Mouse (Mus musculus): ENCODE results near the gene Ak4. TPM values are rescaled to one million over a fixed set of nuclear protein-coding genes. Genes with fewer than 3 reads are reported as not detected.
A peak's percentile ranks its signal among the peaks of the same experiment; 100 is the strongest.

The Ak4 gene
- polyA plus RNA-seq, 1 experiment from 2014 or later: 14.9 TPM

DNA sequence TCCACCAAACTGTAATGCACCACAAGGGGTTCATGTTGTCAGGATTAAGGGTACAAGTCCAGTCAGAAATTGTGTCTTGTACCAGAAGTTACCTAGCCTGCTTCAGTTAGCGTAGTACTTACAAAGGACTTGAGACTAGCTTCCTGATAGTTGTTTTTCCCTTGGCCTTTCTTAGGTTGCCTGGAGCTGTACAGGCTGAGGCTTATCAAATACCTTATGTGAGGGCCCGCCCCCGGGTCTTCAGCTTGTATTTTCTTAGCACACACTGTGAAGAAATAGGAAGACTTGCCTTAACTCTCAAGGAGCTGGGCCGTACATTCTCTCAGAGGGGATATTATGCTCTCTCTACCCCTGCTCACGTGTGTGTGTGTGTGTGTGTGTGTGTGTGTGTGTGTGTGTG lies 4.5 kb downstream of the Ak4 start:
- 55% methylated on average over 5 of the region's 5 CpGs for WGBS (ENCODE audit: insufficient replicate concordance)
- H3K27me3 ChIP-seq: peaks cover 32% of the 10 kb centered on the region
- no peak overlapping the region for H3K9ac ChIP-seq
- H3K9me3 ChIP-seq (replicated peaks): no peaks in the 10 kb centered on the region
- H3K4me3 ChIP-seq (replicated peaks): no peak overlapping the region
- H3K4me1 ChIP-seq (replicated peaks): 0 out of 2 replicates have a peak, but pooled peaks cover 13% of the 10 kb centered on the region
- H3K36me3 ChIP-seq (replicated peaks): no peaks in the 10 kb centered on the region
- no peak overlapping the region for H3K27ac ChIP-seq (replicated peaks)
- no peak for ATAC-seq (ENCODE audit: insufficient read depth)
- H3K4me2 ChIP-seq: no peak overlapping the region

DNA sequence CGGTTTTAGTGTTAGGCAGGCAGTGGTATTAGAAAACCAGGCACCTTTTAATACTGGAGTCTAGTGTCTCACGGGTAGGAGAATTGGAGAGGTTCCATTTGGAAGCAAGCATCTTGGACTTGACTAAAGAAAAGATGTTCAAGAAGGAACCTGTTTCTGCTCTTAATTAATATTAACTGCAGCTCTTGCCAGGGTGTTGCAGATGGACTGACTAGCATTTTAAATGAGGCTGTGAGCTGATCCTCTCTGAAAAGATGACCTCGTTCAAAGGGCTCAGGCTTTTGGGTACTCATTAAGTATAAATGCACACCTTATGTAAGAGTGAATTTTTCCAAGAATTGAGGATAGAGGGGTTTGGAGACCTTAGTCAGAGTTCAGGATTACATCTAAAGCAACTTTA lies 5.4 kb downstream of the Ak4 start:
- Histone ChIP-seq H3K36me3 (replicated peaks) (no peaks in the 10 kb centered on the region), H3K9me3 (replicated peaks) (no peaks in the 10 kb centered on the region), H3K4me3 (replicated peaks) (no peak overlapping the region), H3K27ac (replicated peaks) (no peak overlapping the region), H3K9ac (no peak overlapping the region), H3K4me1 (replicated peaks) (peaks cover 16% of the 10 kb centered on the region; the same call in 1 of the 2 replicates), H3K27me3 (peaks cover 23% of the 10 kb centered on the region), H3K4me2 (no peak overlapping the region)
- no peak for ATAC-seq (ENCODE audit: insufficient read depth)
- WGBS (ENCODE audit: insufficient replicate concordance): 62% methylated on average over 3 of the region's 3 CpGs

DNA sequence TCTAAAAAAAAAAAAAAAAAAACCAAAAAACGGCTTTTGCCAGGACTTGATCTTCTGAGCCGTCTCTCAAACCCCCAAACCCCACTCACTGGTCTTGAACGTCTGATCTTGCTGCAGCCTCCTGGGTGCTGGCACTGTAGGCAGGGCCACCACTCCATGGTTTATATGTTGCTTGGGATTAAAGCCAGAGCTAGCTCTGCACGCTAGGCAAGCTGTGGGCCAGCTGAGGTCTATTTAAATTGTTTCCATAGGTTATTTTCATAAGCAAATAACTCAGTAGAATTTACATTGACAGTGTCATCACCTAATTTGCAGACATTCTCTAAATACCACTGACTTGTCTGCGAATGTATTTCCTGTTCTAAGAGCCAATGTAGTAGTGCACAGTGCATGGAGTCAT lies 6.0 kb downstream of the Ak4 start:
- Histone ChIP-seq H3K27ac (replicated peaks) (no peak overlapping the region), H3K36me3 (replicated peaks) (no peaks in the 10 kb centered on the region), H3K4me1 (replicated peaks) (peaks cover 16% of the 10 kb centered on the region; the same call in 1 of the 2 replicates), H3K27me3 (peaks cover 17% of the 10 kb centered on the region), H3K4me2 (no peak overlapping the region), H3K9ac (no peak overlapping the region), H3K9me3 (replicated peaks) (no peaks in the 10 kb centered on the region), H3K4me3 (replicated peaks) (no peak overlapping the region)
- 57% methylated on average over 5 of the region's 5 CpGs for WGBS (ENCODE audit: insufficient replicate concordance)
- ATAC-seq (ENCODE audit: insufficient read depth): no peak

DNA sequence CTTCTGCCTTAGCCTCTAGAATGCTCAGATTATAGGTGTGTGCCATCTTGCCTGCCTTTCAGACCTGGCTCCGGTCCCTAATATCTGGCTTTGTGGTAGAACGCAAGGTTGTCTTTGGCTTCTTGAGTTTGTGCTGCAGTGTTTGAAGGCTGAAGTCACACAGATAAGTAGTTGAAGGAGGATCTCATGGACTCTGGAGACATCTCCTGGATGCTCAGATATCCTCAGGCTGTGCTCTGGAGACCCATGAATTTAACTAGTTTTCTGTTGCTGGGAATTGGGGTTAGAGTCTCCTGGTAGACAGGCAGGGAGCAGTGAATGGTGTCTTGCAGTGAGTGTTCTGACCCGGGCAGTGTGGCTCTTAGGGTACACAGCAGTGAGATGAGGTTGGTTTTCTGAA lies 6.6 kb downstream of the Ak4 start:
- H3K4me3 ChIP-seq (replicated peaks): no peak overlapping the region
- H3K9me3 ChIP-seq (replicated peaks): no peaks in the 10 kb centered on the region
- no peaks in the 10 kb centered on the region for H3K36me3 ChIP-seq (replicated peaks)
- H3K4me1 ChIP-seq (replicated peaks): peaks cover 13% of the 10 kb centered on the region
- no peak for ATAC-seq (ENCODE audit: insufficient read depth)
- no peak overlapping the region for H3K27ac ChIP-seq (replicated peaks)
- H3K27me3 ChIP-seq: peaks cover 11% of the 10 kb centered on the region
- no peak overlapping the region for H3K4me2 ChIP-seq
- no peak overlapping the region for H3K9ac ChIP-seq
- 76% methylated on average over 3 of the region's 3 CpGs for WGBS (ENCODE audit: insufficient replicate concordance)

DNA sequence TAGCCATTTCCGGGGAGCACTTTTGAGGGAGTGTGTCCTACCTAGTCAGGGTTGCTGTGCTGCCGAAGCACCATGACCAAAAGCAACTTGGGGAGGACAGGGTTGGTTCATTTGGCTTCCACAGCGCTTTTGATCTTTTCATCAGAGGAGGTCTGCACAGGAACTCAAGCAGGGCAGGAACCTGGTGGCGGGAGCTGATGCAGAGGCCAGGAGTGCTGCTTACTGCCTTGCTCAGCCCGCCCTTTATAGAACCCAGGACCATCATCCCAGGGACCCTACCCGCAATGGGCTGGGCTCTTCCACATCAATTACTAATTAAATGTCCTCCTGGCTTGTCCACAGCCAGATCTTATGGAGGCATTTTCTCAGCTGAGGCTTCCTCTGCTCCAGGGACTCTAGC lies 7.5 kb downstream of the Ak4 start:
- Histone ChIP-seq H3K27ac (replicated peaks) (no peak overlapping the region), H3K4me3 (replicated peaks) (no peak overlapping the region), H3K4me2 (no peak overlapping the region), H3K9me3 (replicated peaks) (no peaks in the 10 kb centered on the region), H3K27me3 (peaks cover 3% of the 10 kb centered on the region; the same call in 1 of the 2 replicates), H3K4me1 (replicated peaks) (peaks cover 13% of the 10 kb centered on the region), H3K36me3 (replicated peaks) (no peaks in the 10 kb centered on the region), H3K9ac (no peak overlapping the region)
- no peak for ATAC-seq (ENCODE audit: insufficient read depth)
- 69% methylated on average over 6 of the region's 6 CpGs for WGBS (ENCODE audit: insufficient replicate concordance)

DNA sequence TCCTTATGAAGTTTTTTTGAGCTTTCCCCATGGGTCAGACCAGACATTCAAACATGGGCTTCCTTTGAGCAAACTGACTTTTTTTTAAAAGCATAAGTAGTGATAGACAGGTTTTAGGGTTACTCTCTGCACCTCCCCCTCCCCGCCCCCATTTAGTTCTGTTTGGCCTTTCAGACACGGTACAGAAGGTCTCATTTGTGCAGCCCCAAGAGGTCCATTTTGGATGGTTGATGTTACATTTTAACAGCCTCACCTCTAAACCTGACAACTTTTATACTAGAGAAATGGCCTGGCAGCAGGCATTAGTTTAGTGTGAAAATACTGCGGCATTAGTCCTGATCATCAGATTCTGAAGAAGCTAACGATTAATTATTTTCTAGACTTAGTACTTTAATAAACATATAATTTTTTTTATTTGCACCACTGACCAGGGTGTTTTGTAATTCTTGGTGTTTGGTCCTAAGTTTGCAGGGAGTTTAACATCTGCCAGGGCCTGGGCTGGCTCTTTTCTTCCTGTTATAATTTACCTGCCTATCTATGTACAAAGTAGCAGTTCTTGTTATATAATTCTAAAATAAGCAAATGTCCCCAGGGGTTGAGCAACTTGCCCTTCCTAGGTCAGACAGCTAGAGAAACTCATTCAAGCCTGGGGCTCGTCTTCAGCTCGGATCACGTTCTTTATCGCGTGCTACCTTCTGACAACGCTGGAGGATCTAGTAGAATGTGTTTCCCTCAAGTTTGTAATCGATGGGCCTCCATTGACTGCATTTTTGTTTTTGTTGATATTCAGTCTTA lies 9.0 kb downstream of the Ak4 start:
- Histone ChIP-seq H3K9me3 (replicated peaks) (no peaks in the 10 kb centered on the region), H3K4me3 (replicated peaks) (no peak overlapping the region), H3K36me3 (replicated peaks) (no peaks in the 10 kb centered on the region), H3K9ac (no peak overlapping the region), H3K4me2 (no peak overlapping the region), H3K27me3 (no peaks in the 10 kb centered on the region), H3K4me1 (replicated peaks) (peaks cover 12% of the 10 kb centered on the region), H3K27ac (replicated peaks) (peak overlapping the region; percentile 4; the same call in 1 of the 2 replicates)
- ATAC-seq (ENCODE audit: insufficient read depth): peak; percentile 40; the same call in 1 of the 2 replicates
- WGBS (ENCODE audit: insufficient replicate concordance): 70% methylated on average over 11 of the region's 11 CpGs

DNA sequence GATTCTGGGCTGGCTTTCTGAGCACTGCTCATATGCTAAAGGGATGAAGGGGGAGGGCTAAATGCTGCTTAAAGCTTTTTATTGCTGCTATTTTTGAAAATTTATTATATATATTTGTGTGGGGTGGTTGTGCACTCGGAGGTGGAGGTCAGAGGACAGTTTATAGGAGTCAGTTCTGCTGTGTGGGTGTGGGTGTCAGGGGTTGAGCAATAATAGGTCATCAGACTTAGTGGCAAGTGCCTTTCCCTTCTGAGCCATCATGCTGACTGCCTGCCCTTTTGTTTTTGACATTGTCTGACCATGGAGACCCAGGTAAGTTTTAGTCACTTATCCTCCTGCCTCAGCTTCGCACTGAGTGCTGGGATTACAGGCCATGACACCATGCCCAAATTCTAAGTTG lies 10.0 kb downstream of the Ak4 start:
- Histone ChIP-seq H3K9me3 (replicated peaks) (no peaks in the 10 kb centered on the region), H3K4me1 (replicated peaks) (peaks cover 8% of the 10 kb centered on the region), H3K36me3 (replicated peaks) (no peaks in the 10 kb centered on the region), H3K4me3 (replicated peaks) (no peak overlapping the region), H3K4me2 (no peak overlapping the region), H3K27me3 (no peaks in the 10 kb centered on the region), H3K27ac (replicated peaks) (peak overlapping the region; percentile 4; the same call in 1 of the 2 replicates), H3K9ac (no peak overlapping the region)
- ATAC-seq (ENCODE audit: insufficient read depth): no peak
- 53% methylated on average over 2 of the region's 2 CpGs for WGBS (ENCODE audit: insufficient replicate concordance)

DNA sequence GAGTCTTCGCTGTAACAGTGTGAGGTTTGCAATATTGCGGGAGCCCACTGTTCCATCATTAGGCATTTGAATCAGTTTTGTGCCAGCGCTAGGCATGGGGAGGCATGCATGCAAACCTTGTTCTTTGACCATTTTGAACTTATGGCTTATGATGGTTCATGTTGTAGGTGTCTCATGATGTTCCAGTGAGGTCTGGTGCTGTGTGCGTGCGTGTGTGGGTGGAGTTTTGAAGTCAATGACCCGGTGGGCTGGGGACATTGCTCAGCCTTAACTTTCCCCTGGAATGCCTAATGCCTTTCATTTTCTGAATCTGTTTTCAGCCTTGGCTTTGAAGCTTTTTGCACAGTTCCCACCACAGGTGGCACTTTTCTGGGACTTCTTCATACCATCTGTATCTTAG lies 10.9 kb downstream of the Ak4 start:
- Histone ChIP-seq H3K9me3 (replicated peaks) (no peaks in the 10 kb centered on the region), H3K4me3 (replicated peaks) (no peak overlapping the region), H3K9ac (no peak overlapping the region), H3K27ac (replicated peaks) (no peak overlapping the region), H3K4me2 (no peak overlapping the region), H3K4me1 (replicated peaks) (peaks cover 7% of the 10 kb centered on the region), H3K36me3 (replicated peaks) (no peaks in the 10 kb centered on the region), H3K27me3 (no peaks in the 10 kb centered on the region)
- 75% methylated on average over 6 of the region's 6 CpGs for WGBS (ENCODE audit: insufficient replicate concordance)
- ATAC-seq (ENCODE audit: insufficient read depth): no peak

DNA sequence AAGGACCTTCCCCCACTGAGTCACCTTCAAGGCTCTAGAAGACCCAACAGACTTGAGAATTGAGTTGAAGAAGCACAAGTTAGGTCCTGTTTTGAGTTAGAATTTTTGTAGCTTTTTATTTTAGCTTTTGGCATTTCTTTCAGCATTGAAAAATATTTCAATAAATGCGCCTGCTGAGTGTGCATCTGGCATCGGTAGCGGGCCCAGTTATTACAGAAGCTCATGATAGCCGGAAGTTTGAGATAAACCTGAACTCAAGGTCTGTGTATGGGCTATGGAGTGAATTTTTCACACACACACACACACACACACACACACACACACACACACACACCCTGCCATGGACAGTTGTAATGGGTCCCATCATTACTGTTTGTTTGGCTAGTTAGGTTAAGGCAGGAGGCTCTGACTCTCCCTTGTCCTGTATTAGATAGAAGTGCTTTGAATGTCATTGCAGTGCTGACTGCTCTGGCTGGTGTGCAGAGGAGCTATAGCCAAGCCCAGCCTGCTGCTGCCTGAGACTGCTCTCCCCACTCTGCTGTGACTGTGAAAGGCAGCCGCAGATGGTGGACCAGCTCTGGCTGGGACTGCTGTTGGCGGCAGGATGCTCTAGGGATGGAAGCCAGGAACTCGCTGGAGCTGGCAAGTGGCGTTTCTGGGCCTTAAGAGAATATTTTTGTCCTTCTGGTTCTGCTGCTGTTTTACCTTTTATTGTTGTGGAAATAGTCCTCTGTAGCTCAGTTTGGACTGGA lies 17.9 kb downstream of the Ak4 start:
- H3K27me3 ChIP-seq: no peaks in the 10 kb centered on the region
- no peak overlapping the region for H3K9ac ChIP-seq
- WGBS (ENCODE audit: insufficient replicate concordance): 72% methylated on average over 8 of the region's 8 CpGs
- H3K27ac ChIP-seq (replicated peaks): no peak overlapping the region
- ATAC-seq (ENCODE audit: insufficient read depth): no peak
- no peaks in the 10 kb centered on the region for H3K4me1 ChIP-seq (replicated peaks)
- H3K9me3 ChIP-seq (replicated peaks): no peaks in the 10 kb centered on the region
- H3K4me3 ChIP-seq (replicated peaks): no peak overlapping the region
- no peaks in the 10 kb centered on the region for H3K36me3 ChIP-seq (replicated peaks)
- no peak overlapping the region for H3K4me2 ChIP-seq

DNA sequence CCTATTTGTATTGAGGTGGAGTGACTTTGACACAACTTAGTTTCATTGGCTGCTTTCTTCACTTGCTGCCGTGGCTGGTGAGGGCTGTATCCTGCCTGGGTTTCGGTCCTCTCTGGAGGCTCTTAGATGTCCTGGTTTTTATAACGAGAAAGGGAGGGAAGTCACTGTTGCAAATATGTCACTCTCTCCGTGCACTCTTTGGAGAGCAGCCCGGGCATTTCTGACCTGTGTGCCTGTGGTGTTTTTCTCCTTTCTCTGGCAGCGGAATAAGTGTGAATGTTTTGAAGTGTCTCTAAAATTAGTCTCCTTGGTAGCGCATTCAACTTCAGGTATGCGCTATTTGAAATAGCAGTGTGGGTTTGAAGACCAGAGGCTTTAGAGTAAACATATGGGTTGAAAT lies 19.2 kb downstream of the Ak4 start:
- Histone ChIP-seq H3K4me2 (no peak overlapping the region), H3K9me3 (replicated peaks) (no peaks in the 10 kb centered on the region), H3K9ac (no peak overlapping the region), H3K4me3 (replicated peaks) (no peak overlapping the region), H3K27ac (replicated peaks) (no peak overlapping the region), H3K4me1 (replicated peaks) (no peaks in the 10 kb centered on the region), H3K27me3 (no peaks in the 10 kb centered on the region), H3K36me3 (replicated peaks) (no peaks in the 10 kb centered on the region)
- ATAC-seq (ENCODE audit: insufficient read depth): no peak
- 69% methylated on average over 8 of the region's 8 CpGs for WGBS (ENCODE audit: insufficient replicate concordance)

DNA sequence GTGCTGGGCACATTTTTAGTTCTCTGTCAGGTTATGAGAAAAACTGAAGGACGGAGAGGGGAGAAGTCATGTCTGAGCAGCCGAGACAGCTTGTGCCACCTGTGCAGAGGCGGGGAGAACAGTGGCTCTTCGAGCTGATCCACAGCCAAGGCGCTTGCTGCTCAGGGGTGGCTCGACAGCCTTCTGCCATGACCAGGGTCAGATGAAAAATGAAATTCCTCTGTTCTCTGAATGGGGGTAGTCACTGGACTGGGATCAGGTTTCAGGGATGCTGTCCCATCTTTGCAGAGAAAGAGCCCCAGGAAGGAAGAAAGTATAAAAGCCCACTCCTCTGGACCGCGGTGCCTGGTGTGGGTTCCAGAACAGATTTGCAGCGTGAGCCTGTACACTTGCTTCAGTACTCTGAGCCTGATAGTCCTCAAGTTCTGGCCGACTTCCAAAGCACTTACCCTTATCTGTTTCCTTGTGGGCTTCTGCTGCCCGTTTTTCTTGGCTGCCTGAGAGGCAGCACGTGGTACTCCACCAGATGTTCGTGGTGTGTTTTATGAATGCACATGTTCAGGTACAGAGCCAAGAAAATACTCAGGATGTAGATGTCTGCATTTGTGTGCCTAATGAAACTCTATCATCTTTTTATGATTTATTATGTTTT lies 20.8 kb downstream of the Ak4 start:
- no peak; the same call in 1 of the 2 replicates for ATAC-seq (ENCODE audit: insufficient read depth)
- H3K4me2 ChIP-seq: no peak overlapping the region

More for the DNA sequence above, 20.8 kb downstream of the Ak4 start:
- Histone ChIP-seq H3K4me3 (replicated peaks) (no peak overlapping the region), H3K27me3 (no peaks in the 10 kb centered on the region), H3K4me1 (replicated peaks) (no peaks in the 10 kb centered on the region), H3K9me3 (replicated peaks) (no peaks in the 10 kb centered on the region), H3K27ac (replicated peaks) (no peak overlapping the region), H3K36me3 (replicated peaks) (no peaks in the 10 kb centered on the region), H3K9ac (no peak overlapping the region)
- 36% methylated on average over 13 of the region's 13 CpGs for WGBS (ENCODE audit: insufficient replicate concordance)
